Mouse (Mus musculus): ENCODE results near the gene Ep300.

Gene Ep300

GRCm38 (mm10) chr15:81584913-81585745 lies at the start of gene Ep300:
Ep300 (plus strand) TSS chr15:81585351.
- in situ Hi-C loops (cut with MboI) = loop anchor here (5.0 kb wide), 2 partner anchors 78 to 123 kb away; no protein-coding TSS in a partner anchor

GRCm38 (mm10) chr15:81535881-81536351 lies 49.2 kb upstream of the Ep300 start:
- in situ Hi-C loops (cut with MboI) = no loop called here

- in situ Hi-C loops (cut with MboI) = no loop called here
These were observed 47.0 kb upstream of the Ep300 start for GRCm38 (mm10) chr15:81538149-81538548.

- in situ Hi-C loops (cut with MboI) = no loop called here
These were observed 45.6 kb upstream of the Ep300 start for GRCm38 (mm10) chr15:81539560-81539959.

- in situ Hi-C loops (cut with MboI) = no loop called here
These were observed 40.2 kb upstream of the Ep300 start for GRCm38 (mm10) chr15:81544916-81545315.

- in situ Hi-C loops (cut with MboI) = no loop called here
These were observed 39.6 kb upstream of the Ep300 start for GRCm38 (mm10) chr15:81545387-81546176.

- in situ Hi-C loops (cut with MboI) = no loop called here
These were observed 31.7 kb upstream of the Ep300 start for GRCm38 (mm10) chr15:81553455-81553854.

GRCm38 (mm10) chr15:81554558-81555297 lies 30.4 kb upstream of the Ep300 start:
- in situ Hi-C loops (cut with MboI) = no loop called here

GRCm38 (mm10) chr15:81555986-81556385 lies 29.2 kb upstream of the Ep300 start:
- in situ Hi-C loops (cut with MboI) = no loop called here

GRCm38 (mm10) chr15:81561501-81561900 lies 23.6 kb upstream of the Ep300 start:
- in situ Hi-C loops (cut with MboI) = no loop called here

- in situ Hi-C loops (cut with MboI) = no loop called here
These were observed 23.2 kb upstream of the Ep300 start for GRCm38 (mm10) chr15:81561996-81562395.

GRCm38 (mm10) chr15:81562491-81563488 lies 22.4 kb upstream of the Ep300 start:
- in situ Hi-C loops (cut with MboI) = no loop called here

- in situ Hi-C loops (cut with MboI) = no loop called here
These were observed 17.1 kb upstream of the Ep300 start for GRCm38 (mm10) chr15:81568093-81568492.

- in situ Hi-C loops (cut with MboI) = no loop called here
These were observed 16.6 kb upstream of the Ep300 start for GRCm38 (mm10) chr15:81568592-81568991.

- in situ Hi-C loops (cut with MboI) = no loop called here
These were observed 8.2 kb upstream of the Ep300 start for GRCm38 (mm10) chr15:81576961-81577360.

- in situ Hi-C loops (cut with MboI) = no loop called here
These were observed 7.4 kb upstream of the Ep300 start for GRCm38 (mm10) chr15:81577743-81578165.

- in situ Hi-C loops (cut with MboI) = loop anchor here (5.0 kb wide), 2 partner anchors 77 to 122 kb away; no protein-coding TSS in a partner anchor
These were observed 685 bp upstream of the Ep300 start for GRCm38 (mm10) chr15:81584466-81584865.

- in situ Hi-C loops (cut with MboI) = no loop called here
These were observed 753 bp downstream of the Ep300 start for GRCm38 (mm10) chr15:81585746-81586461.

GRCm38 (mm10) chr15:81586466-81586865 lies 1.3 kb downstream of the Ep300 start:
- in situ Hi-C loops (cut with MboI) = no loop called here

- in situ Hi-C loops (cut with MboI) = no loop called here
These were observed 2.5 kb downstream of the Ep300 start for GRCm38 (mm10) chr15:81587686-81588085.
